Mouse (Mus musculus) stomach, postnatal 0 days (tissue): ENCODE results near the gene Nasp. TPM values are rescaled to one million over a fixed set of nuclear protein-coding genes. Genes with fewer than 3 reads are reported as not detected.
A peak's percentile ranks its signal among the peaks of the same experiment; 100 is the strongest.

Experiments
- ATAC-seq: fragments of 200-750 bp; cut with Nextera tagmentation; 2 replicates; pipeline ENCODE4 v1.8.0; 2017; ENCODE audit not compliant: low FRiP score, low TSS enrichment
- DNase-seq: peaks from one replicate; pipeline ENCODE4 v3.0.0-alpha.2; 2016; ENCODE audit warnings: low spot score
- H3K27ac ChIP-seq: fragments of 300-500 bp; sonication (generic); replicated peaks from 2 replicates; pipeline ENCODE4 v1.5.1; 2014; ENCODE audit warnings: mild to moderate bottlenecking, control low read depth
- H3K27me3 ChIP-seq: fragments of 300-500 bp; sonication (generic); 2 replicates; pipeline ENCODE4 v1.6.1; 2014; ENCODE audit warnings: low read length; ENCODE audit not compliant: control insufficient read depth, insufficient read depth
- H3K36me3 ChIP-seq: fragments of 300-500 bp; sonication (generic); 2 replicates; pipeline ENCODE4 v1.6.1; 2014; ENCODE audit warnings: low read length, mixed read lengths; ENCODE audit not compliant: control insufficient read depth, insufficient read depth
- H3K4me1 ChIP-seq: fragments of 300-500 bp; sonication (generic); replicated peaks from 2 replicates; pipeline ENCODE4 v1.6.1; 2014; ENCODE audit warnings: antibody characterized with exemption; ENCODE audit not compliant: control insufficient read depth, insufficient read depth
- H3K4me2 ChIP-seq: fragments of 300-500 bp; sonication (generic); replicated peaks from 2 replicates; pipeline ENCODE4 v1.6.1; 2014; ENCODE audit warnings: low read depth, mild to moderate bottlenecking, control low read depth, moderate library complexity
- H3K4me3 ChIP-seq: fragments of 300-500 bp; sonication (generic); 2 replicates; pipeline ENCODE4 v1.5.1; 2014; ENCODE audit warnings: low read depth, low read length, control low read depth
- H3K9ac ChIP-seq: fragments of 300-500 bp; sonication (generic); 2 replicates; pipeline ENCODE4 v1.6.1; 2014; ENCODE audit warnings: mild to moderate bottlenecking, low read length, control low read depth, mixed read lengths
- H3K9me3 ChIP-seq: fragments of 300-500 bp; sonication (generic); 2 replicates; pipeline ENCODE4 v1.6.1; 2016; ENCODE audit warnings: low read length; ENCODE audit not compliant: control insufficient read depth
- CTCF ChIP-seq: IDR thresholded peaks from 2 replicates; pipeline ENCODE4 v1.5.1; 2016; ENCODE audit warnings: antibody characterized with exemption, low read depth, mild to moderate bottlenecking, moderate library complexity
- EP300 ChIP-seq: optimal IDR thresholded peaks from 2 replicates; pipeline ENCODE3; 2016; ENCODE audit warnings: antibody characterized with exemption
- WGBS: fragments of 180-500 bp; shearing (Covaris S2); extraction: QIAGEN DNeasy Blood & Tissue Kit; methylation state at CpG from one replicate; pipeline ENCODE4 v1.1.7; 2014; 5-methylcytosine and 5-hydroxymethylcytosine counted together
- polyA plus RNA-seq: library from polyadenylated mRNA; unstranded; fragments of >200 nt; fragmentation: Nextera tagmentation; extraction: Ambion mirVana; gene quantifications from 2 replicates; pipeline ENCODE4 v1.2.1, GENCODE M21; 2015

Nasp gene
- polyA plus RNA-seq, 1 experiment from 2014 or later, result 32.9 TPM

DNA sequence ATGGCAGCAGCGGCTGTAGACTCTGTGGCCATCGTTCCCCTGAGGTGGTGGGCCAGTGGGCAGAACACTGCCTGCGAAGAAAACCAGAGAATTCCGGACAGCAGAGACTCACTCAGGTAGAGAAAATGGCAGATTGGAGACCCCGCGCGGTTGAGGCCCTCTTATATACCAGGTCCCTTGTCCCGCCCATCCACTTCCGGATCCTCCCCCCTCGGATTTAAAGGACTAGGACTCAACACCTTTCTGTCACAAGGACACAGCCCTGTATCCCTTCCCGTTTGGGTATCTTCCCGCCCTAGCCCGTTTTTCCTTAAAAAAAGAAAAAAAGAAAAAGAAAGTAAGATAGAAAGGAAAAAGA is 403 bp downstream of the Nasp start:
- H3K4me3 ChIP-seq, result peak overlapping the region; percentile 82
- H3K27ac ChIP-seq, result peak overlapping the region; percentile 93
- no peaks in the 10 kb centered on the region for H3K9me3 ChIP-seq
- peak overlapping the region; percentile 74 for H3K9ac ChIP-seq
- under 1% methylated on average over 13 of the region's 13 CpGs for WGBS
- ATAC-seq (peak; percentile 93), DNase-seq (peak; percentile 92)
- H3K27me3 ChIP-seq, result no peaks in the 10 kb centered on the region
- no peaks in the 10 kb centered on the region for H3K4me1 ChIP-seq
- no peaks in the 10 kb centered on the region for H3K36me3 ChIP-seq
- H3K4me2 ChIP-seq, result peak overlapping the region; percentile 50
- TF ChIP-seq EP300, result no peak
- no peak for TF ChIP-seq CTCF

DNA sequence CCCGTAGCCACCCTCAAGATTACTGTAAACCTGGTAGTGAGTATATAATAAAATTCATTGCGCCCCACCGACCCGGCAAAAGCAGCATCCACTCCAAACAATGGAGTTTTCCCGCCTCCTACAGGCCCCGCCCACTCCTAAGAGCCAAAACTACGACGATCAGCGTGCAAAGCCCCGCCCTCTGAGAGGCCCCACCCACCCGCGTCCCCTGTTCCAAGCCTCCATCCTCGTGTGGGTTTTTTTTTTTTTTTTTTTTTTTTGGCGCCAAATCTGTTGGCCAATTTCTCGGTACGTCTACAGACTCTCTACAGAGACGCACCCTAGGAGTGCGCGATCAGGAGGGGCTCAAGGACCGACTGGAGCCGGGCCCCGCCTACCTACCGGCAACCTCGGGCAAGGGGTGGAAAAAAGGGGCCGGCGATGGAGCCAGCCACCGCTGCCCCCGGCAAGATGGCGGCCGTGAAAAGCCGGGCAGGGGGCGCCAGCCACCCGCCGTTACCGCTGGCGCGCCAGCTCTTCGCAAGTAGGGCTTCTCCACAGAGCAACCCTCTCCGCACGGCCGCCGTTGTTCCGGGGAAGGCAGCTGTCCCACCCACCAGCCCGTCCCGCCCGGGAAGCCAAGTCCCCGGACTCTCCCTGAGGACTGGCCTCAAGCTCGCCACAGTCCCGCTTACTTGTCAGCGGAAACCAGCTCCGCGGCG is 933 bp downstream of the Nasp start:
- DNase-seq (peak; percentile 94), ATAC-seq (peak; percentile 74)
- Histone ChIP-seq H3K4me3 (peak overlapping the region; percentile 82), H3K9ac (peak overlapping the region; percentile 74), H3K36me3 (no peaks in the 10 kb centered on the region), H3K27ac (peak overlapping the region; percentile 93), H3K27me3 (no peaks in the 10 kb centered on the region), H3K9me3 (no peaks in the 10 kb centered on the region), H3K4me1 (no peaks in the 10 kb centered on the region), H3K4me2 (peak overlapping the region; percentile 50)
- TF ChIP-seq EP300, result no peak
- peak; percentile 29; the same call in 1 of the 2 replicates for TF ChIP-seq CTCF
- under 1% methylated on average over 46 of the region's 53 CpGs for WGBS

DNA sequence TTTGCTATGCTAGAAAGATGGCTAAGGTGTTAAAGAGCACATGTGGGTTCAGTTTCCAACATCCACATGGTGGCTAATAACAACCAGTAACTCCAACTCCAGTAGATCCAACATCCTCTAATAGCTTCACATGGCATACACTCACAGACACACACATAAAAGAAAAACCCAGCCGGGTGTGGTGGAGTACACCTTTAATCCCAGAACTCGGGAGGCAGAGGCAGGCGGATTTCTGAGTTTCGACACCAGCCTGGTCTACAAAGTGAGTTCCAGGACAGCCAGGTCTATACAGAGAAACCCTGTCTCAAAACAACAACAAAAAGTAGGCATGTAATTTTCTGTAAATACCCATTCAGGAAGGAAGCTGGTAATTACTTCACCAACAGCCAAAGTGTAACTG is 2.9 kb downstream of the Nasp start:
- no peak overlapping the region for H3K4me3 ChIP-seq
- H3K4me1 ChIP-seq, result no peaks in the 10 kb centered on the region
- H3K27ac ChIP-seq, result no peak overlapping the region
- no peaks in the 10 kb centered on the region for H3K9me3 ChIP-seq
- no peak overlapping the region for H3K9ac ChIP-seq
- no peak for ATAC-seq
- no peak overlapping the region for H3K4me2 ChIP-seq
- WGBS, result 90% methylated on average over 4 of the region's 4 CpGs
- H3K27me3 ChIP-seq, result no peaks in the 10 kb centered on the region
- no peak for TF ChIP-seq CTCF
- no peak for TF ChIP-seq EP300
- H3K36me3 ChIP-seq, result 0 out of 2 replicates have a peak, but pooled peaks cover 4% of the 10 kb centered on the region
- no peak for DNase-seq

DNA sequence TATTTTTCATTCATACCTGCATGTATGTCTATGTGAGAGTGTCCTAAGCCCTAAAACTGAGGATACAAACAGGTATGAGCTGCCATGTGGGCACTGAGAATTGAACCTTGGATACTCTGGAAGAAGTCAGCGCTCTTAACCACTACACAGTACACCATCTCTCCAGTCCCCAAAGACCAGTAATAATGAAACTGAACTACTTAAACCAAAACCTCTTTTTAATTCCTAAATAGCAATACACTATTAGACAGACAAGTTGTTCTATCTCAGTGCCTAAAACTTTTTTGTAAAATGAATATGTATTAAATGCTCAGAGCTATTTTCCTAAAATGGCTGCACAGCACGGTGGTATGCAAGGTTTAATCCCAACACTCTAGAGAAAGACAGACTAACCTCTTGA is 12.5 kb downstream of the Nasp start:
- DNase-seq, result no peak
- no peak overlapping the region for H3K9ac ChIP-seq
- TF ChIP-seq CTCF (no peak), EP300 (no peak)
- no peaks in the 10 kb centered on the region for H3K4me1 ChIP-seq
- H3K27ac ChIP-seq, result no peak overlapping the region
- H3K4me2 ChIP-seq, result no peak overlapping the region
- no peak overlapping the region for H3K4me3 ChIP-seq
- peaks cover 6% of the 10 kb centered on the region for H3K36me3 ChIP-seq
- no peaks in the 10 kb centered on the region for H3K9me3 ChIP-seq
- WGBS, result 95% methylated on average over 2 of the region's 2 CpGs
- no peaks in the 10 kb centered on the region for H3K27me3 ChIP-seq
- ATAC-seq, result no peak

DNA sequence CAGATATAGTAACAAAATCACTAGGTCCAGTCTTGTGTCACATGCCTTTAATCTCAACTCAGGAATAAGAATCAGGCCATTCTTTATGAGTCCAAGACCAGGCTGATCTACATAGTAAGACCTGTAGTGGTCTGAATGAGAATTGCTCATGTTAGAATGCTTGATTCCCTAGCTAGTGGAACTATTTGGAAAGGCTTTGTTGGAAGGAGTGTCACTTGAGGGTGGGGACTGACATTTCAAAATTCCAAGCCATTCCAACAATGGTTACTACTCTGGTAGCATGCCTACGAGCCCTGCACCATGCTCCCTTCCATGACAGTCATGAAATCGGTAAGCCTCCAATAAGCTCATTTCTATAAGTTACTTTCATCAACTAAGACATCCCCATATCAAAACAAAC is 15.1 kb downstream of the Nasp start:
- no peaks in the 10 kb centered on the region for H3K27me3 ChIP-seq
- H3K27ac ChIP-seq, result no peak overlapping the region
- H3K4me1 ChIP-seq, result no peaks in the 10 kb centered on the region
- ATAC-seq (no peak), DNase-seq (no peak)
- peaks cover 11% of the 10 kb centered on the region for H3K36me3 ChIP-seq
- H3K9me3 ChIP-seq, result no peaks in the 10 kb centered on the region
- H3K4me3 ChIP-seq, result no peak overlapping the region
- 88% methylated on average over 2 of the region's 2 CpGs for WGBS
- H3K4me2 ChIP-seq, result no peak overlapping the region
- H3K9ac ChIP-seq, result no peak overlapping the region
- TF ChIP-seq CTCF (no peak), EP300 (no peak)
